8 mouse cellular contexts compared by ENCODE assay signal in genomic region chr3:84156105-84156504, GRCm38 (mm10). TPM values are rescaled to one million over a fixed set of nuclear protein-coding genes. Genes with fewer than 3 reads are reported as not detected.
A peak's percentile ranks its signal among the peaks of the same experiment; 100 is the strongest.
DNase-seq lines count a peak whose midpoint lies in the region; ATAC-seq and TF ChIP-seq lines count a peak whose summit lies in the region.

No protein-coding gene starts in this region.

- 57% methylated on average over 6 of the region's 6 CpGs for WGBS in hindbrain, embryonic 10.5 days
- WGBS in hindbrain, embryonic 11.5 days, result 60% methylated on average over 6 of the region's 6 CpGs
- 49% methylated on average over 6 of the region's 6 CpGs for WGBS in embryonic facial prominence, embryonic 10.5 days
- WGBS in hindbrain, embryonic 13.5 days, result 58% methylated on average over 6 of the region's 6 CpGs
- WGBS in midbrain, embryonic 12.5 days, result 50% methylated on average over 6 of the region's 6 CpGs
- 50% methylated on average over 6 of the region's 6 CpGs for WGBS in lung, adult 2 months

- H3K36me3 ChIP-seq in hindbrain, embryonic 10.5 days, result peaks cover 23% of the 10 kb centered on the region
- peaks cover 2% of the 10 kb centered on the region; the same call in 1 of the 2 replicates for H3K36me3 ChIP-seq in hindbrain, embryonic 11.5 days (ENCODE audit: control insufficient read depth, insufficient read depth, low read length)
- peaks cover 14% of the 10 kb centered on the region for H3K36me3 ChIP-seq in embryonic facial prominence, embryonic 10.5 days (replicated peaks)
- peaks cover 20% of the 10 kb centered on the region for H3K36me3 ChIP-seq in hindbrain, embryonic 13.5 days
- H3K36me3 ChIP-seq in midbrain, embryonic 12.5 days, result peaks cover 23% of the 10 kb centered on the region

- H3K27me3 ChIP-seq in hindbrain, embryonic 10.5 days (ENCODE audit: insufficient read depth, poor library complexity, severe bottlenecking), result no peaks in the 10 kb centered on the region
- H3K27me3 ChIP-seq in hindbrain, embryonic 11.5 days (ENCODE audit: control insufficient read depth, insufficient read depth, low read length), result no peaks in the 10 kb centered on the region
- no peaks in the 10 kb centered on the region for H3K27me3 ChIP-seq in embryonic facial prominence, embryonic 10.5 days (replicated peaks; ENCODE audit: low read depth, poor library complexity, severe bottlenecking)
- no peaks in the 10 kb centered on the region for H3K27me3 ChIP-seq in hindbrain, embryonic 13.5 days
- no peaks in the 10 kb centered on the region for H3K27me3 ChIP-seq in midbrain, embryonic 12.5 days

- peaks cover 18% of the 10 kb centered on the region for H3K4me1 ChIP-seq in hindbrain, embryonic 10.5 days (replicated peaks)
- no peaks in the 10 kb centered on the region for H3K4me1 ChIP-seq in hindbrain, embryonic 11.5 days (replicated peaks; ENCODE audit: control insufficient read depth, insufficient read depth, low read length)
- peaks cover 34% of the 10 kb centered on the region for H3K4me1 ChIP-seq in embryonic facial prominence, embryonic 10.5 days
- H3K4me1 ChIP-seq in hindbrain, embryonic 13.5 days (replicated peaks), result peaks cover 13% of the 10 kb centered on the region
- peaks cover 6% of the 10 kb centered on the region; the same call in 1 of the 2 replicates for H3K4me1 ChIP-seq in midbrain, embryonic 12.5 days
- H3K4me1 ChIP-seq in lung, adult 2 months (ENCODE audit: control insufficient read depth, insufficient read depth, low read length), result no peaks in the 10 kb centered on the region

- no peak for DNase-seq in hindbrain, embryonic 10.5 days (ENCODE audit: low spot score)
- DNase-seq in hindbrain, embryonic 11.5 days (ENCODE audit: low spot score), result no peak
- no peak for DNase-seq in embryonic facial prominence, embryonic 10.5 days (ENCODE audit: low spot score)
- DNase-seq in left cerebral cortex, adult 8-10 months (ENCODE audit: low spot score in 2 of 2), result no peak
- DNase-seq in lung, adult 2 months, result no peak
- DNase-seq in spleen, postnatal 14 days (ENCODE audit: low spot score in 2 of 2), result no peak

- 0 out of 2 replicates have a peak overlapping the region, but pooled peaks have one; percentile 30 for H3K27ac ChIP-seq in hindbrain, embryonic 10.5 days
- H3K27ac ChIP-seq in hindbrain, embryonic 11.5 days (ENCODE audit: low read depth, low read length), result no peak overlapping the region
- 0 out of 2 replicates have a peak overlapping the region, but pooled peaks have one; percentile 24 for H3K27ac ChIP-seq in embryonic facial prominence, embryonic 10.5 days (replicated peaks)
- H3K27ac ChIP-seq in hindbrain, embryonic 13.5 days, result no peak overlapping the region
- H3K27ac ChIP-seq in midbrain, embryonic 12.5 days (replicated peaks), result no peak overlapping the region

- no peak for TF ChIP-seq CTCF in lung, adult 2 months (IDR thresholded peaks at IDR 0.05; ENCODE audit: insufficient read depth, low read length)

- peak overlapping the region; percentile 62; the same call in 1 of the 2 replicates for H3K4me3 ChIP-seq in hindbrain, embryonic 10.5 days
- H3K4me3 ChIP-seq in hindbrain, embryonic 11.5 days (ENCODE audit: low read depth, low read length), result no peak overlapping the region
- peak overlapping the region; percentile 71; the same call in 1 of the 2 replicates for H3K4me3 ChIP-seq in embryonic facial prominence, embryonic 10.5 days
- peak overlapping the region; percentile 53 for H3K4me3 ChIP-seq in hindbrain, embryonic 13.5 days
- no peak overlapping the region for H3K4me3 ChIP-seq in midbrain, embryonic 12.5 days
- H3K4me3 ChIP-seq in lung, adult 2 months (replicated peaks; ENCODE audit: extremely low read depth, low read depth, low read length), result no peak overlapping the region

- H3K9ac ChIP-seq in hindbrain, embryonic 11.5 days (ENCODE audit: low read depth, low read length), result no peak overlapping the region
- no peak overlapping the region for H3K9ac ChIP-seq in hindbrain, embryonic 13.5 days
- no peak overlapping the region for H3K9ac ChIP-seq in midbrain, embryonic 12.5 days (replicated peaks)

- ATAC-seq in hindbrain, embryonic 11.5 days (ENCODE audit: low FRiP score), result no peak
- no peak for ATAC-seq in hindbrain, embryonic 13.5 days (ENCODE audit: low FRiP score)
- no peak for ATAC-seq in midbrain, embryonic 12.5 days (ENCODE audit: low FRiP score, low read depth)

- H3K9me3 ChIP-seq in hindbrain, embryonic 10.5 days, result no peaks in the 10 kb centered on the region
- no peaks in the 10 kb centered on the region for H3K9me3 ChIP-seq in hindbrain, embryonic 11.5 days (ENCODE audit: control insufficient read depth, low read length)
- H3K9me3 ChIP-seq in embryonic facial prominence, embryonic 10.5 days, result no peaks in the 10 kb centered on the region
- no peaks in the 10 kb centered on the region for H3K9me3 ChIP-seq in hindbrain, embryonic 13.5 days
- H3K9me3 ChIP-seq in midbrain, embryonic 12.5 days, result no peaks in the 10 kb centered on the region

- TF ChIP-seq POLR2A in lung, adult 2 months (IDR thresholded peaks at IDR 0.05; ENCODE audit: borderline replicate concordance, extremely low read depth, low read depth, low read length), result no peak

- H3K4me2 ChIP-seq in hindbrain, embryonic 11.5 days (replicated peaks; ENCODE audit: low read depth, low read length), result no peak overlapping the region
- peak overlapping the region; percentile 94 for H3K4me2 ChIP-seq in hindbrain, embryonic 13.5 days
- H3K4me2 ChIP-seq in midbrain, embryonic 12.5 days (replicated peaks), result peak overlapping the region; percentile 93

RNA-seq across cellular contexts. Expression of gene Mnd1, which starts 0.5 kb away (rescaled TPM):
- 10.0 and 14.2 TPM in 2 replicates for polyA plus RNA-seq in hindbrain, embryonic 10.5 days (2016; fragmentation: Nextera tagmentation; extraction: Ambion mirVana)
- polyA plus RNA-seq in hindbrain, embryonic 11.5 days (2014; fragmentation: Nextera tagmentation; extraction: Ambion mirVana), result 10.4 and 10.9 TPM in 2 replicates
- 13.4 and 15.2 TPM in 2 replicates for polyA plus RNA-seq in embryonic facial prominence, embryonic 10.5 days (2016; fragmentation: Nextera tagmentation; extraction: Ambion mirVana)
- polyA plus RNA-seq in hindbrain, embryonic 13.5 days (2015; fragmentation: Nextera tagmentation; extraction: Ambion mirVana), result 2.6 and 2.8 TPM in 2 replicates
- 5.7 and 7.2 TPM in 2 replicates for polyA plus RNA-seq in midbrain, embryonic 12.5 days (2016; fragmentation: Nextera tagmentation; extraction: Ambion mirVana)
- 1 to 10 TPM in 3 of 4 experiments, under 1 TPM in 1; 0.66 to 2.3 (median 1.4) TPM for total RNA-seq in left cerebral cortex, adult 8-10 months (2022)
- polyA plus RNA-seq in lung, adult 2 months (2012; rRNA removed), result 0.14 TPM in 2 replicates

RNA-seq across cellular contexts. Expression of gene Gm6525, which starts 17.8 kb away (rescaled TPM):
- 1.5 and 1.9 TPM in 2 replicates for polyA plus RNA-seq in hindbrain, embryonic 10.5 days (2016; fragmentation: Nextera tagmentation; extraction: Ambion mirVana)
- polyA plus RNA-seq in hindbrain, embryonic 11.5 days (2014; fragmentation: Nextera tagmentation; extraction: Ambion mirVana), result 0.99 and 1.6 TPM in 2 replicates
- 0.91 and 1.3 TPM in 2 replicates for polyA plus RNA-seq in embryonic facial prominence, embryonic 10.5 days (2016; fragmentation: Nextera tagmentation; extraction: Ambion mirVana)
- 2.9 and 3.3 TPM in 2 replicates for polyA plus RNA-seq in hindbrain, embryonic 13.5 days (2015; fragmentation: Nextera tagmentation; extraction: Ambion mirVana)
- 3.3 and 3.7 TPM in 2 replicates for polyA plus RNA-seq in midbrain, embryonic 12.5 days (2016; fragmentation: Nextera tagmentation; extraction: Ambion mirVana)
- not detected for total RNA-seq in left cerebral cortex, adult 8-10 months (2022)
- not detected in 2 replicates for polyA plus RNA-seq in lung, adult 2 months (2012; rRNA removed)

Comparison
In these comparisons a context has a peak if more than half of its experiments do, and no peak if none do; other contexts are left out.
1. H3K27ac ChIP-seq: peak in hindbrain, embryonic 10.5 days (single experiment) and embryonic facial prominence, embryonic 10.5 days (single experiment); none in hindbrain, embryonic 11.5 days (single experiment), hindbrain, embryonic 13.5 days (single experiment) and midbrain, embryonic 12.5 days (single experiment).
2. H3K4me3 ChIP-seq: peak in hindbrain, embryonic 10.5 days (single experiment), embryonic facial prominence, embryonic 10.5 days (single experiment) and hindbrain, embryonic 13.5 days (single experiment); none in hindbrain, embryonic 11.5 days (single experiment), midbrain, embryonic 12.5 days (single experiment) and lung, adult 2 months (single experiment).